Mouse (Mus musculus): Measurements from ENCODE around the gene Sfpq. TPM values are rescaled to one million over a fixed set of nuclear protein-coding genes. Genes with fewer than 3 reads are reported as not detected.
"Not testable (repeated sequence)": the region's sequence is repeated elsewhere in the genome, so short reads cannot be mapped to it uniquely, and the experiment has no call there.

Sfpq gene
- polyA plus RNA-seq, 1 experiment = 51.4 TPM

- Histone ChIP-seq H3K36me3 (ENCODE audit: control insufficient read depth, insufficient read depth, low read length) (no peaks in the 10 kb centered on the region), H3K27me3 (ENCODE audit: control insufficient read depth, insufficient read depth, low read length) (no peaks in the 10 kb centered on the region), H3K4me3 (ENCODE audit: extremely low read depth, insufficient read depth, insufficient read length) (no peak overlapping the region), H3K27ac (ENCODE audit: insufficient read depth, low read length) (no peak overlapping the region), H3K4me1 (ENCODE audit: control insufficient read depth, insufficient read depth, insufficient read length) (no peaks in the 10 kb centered on the region)
- no peak for TF ChIP-seq CTCF (IDR thresholded peaks at IDR 0.05; ENCODE audit: extremely low read depth, insufficient read depth, insufficient read length, insufficient replicate concordance)
- no peak for TF ChIP-seq POLR2A (IDR thresholded peaks at IDR 0.05; ENCODE audit: low read depth, low read length)
- DNase-seq (ENCODE audit: low read depth in 1 of 2, low spot score in 2 of 2) = no peak
These were observed 30.6 kb upstream of the Sfpq start for GRCm38 (mm10) chr4:126990553-126990952.

GRCm38 (mm10) chr4:126992356-126992755 is 28.8 kb upstream of the Sfpq start:
- Histone ChIP-seq H3K4me1 (ENCODE audit: control insufficient read depth, insufficient read depth, insufficient read length) (no peaks in the 10 kb centered on the region), H3K27me3 (ENCODE audit: control insufficient read depth, insufficient read depth, low read length) (no peaks in the 10 kb centered on the region), H3K36me3 (ENCODE audit: control insufficient read depth, insufficient read depth, low read length) (no peaks in the 10 kb centered on the region), H3K27ac (ENCODE audit: insufficient read depth, low read length) (no peak overlapping the region), H3K4me3 (ENCODE audit: extremely low read depth, insufficient read depth, insufficient read length) (no peak overlapping the region)
- DNase-seq (ENCODE audit: low read depth in 1 of 2, low spot score in 2 of 2) = peak; percentile 15 to 33
- no peak for TF ChIP-seq CTCF (IDR thresholded peaks at IDR 0.05; ENCODE audit: extremely low read depth, insufficient read depth, insufficient read length, insufficient replicate concordance)
- TF ChIP-seq POLR2A (IDR thresholded peaks at IDR 0.05; ENCODE audit: low read depth, low read length) = no peak
- 60% methylated on average over 5 of the region's 5 CpGs for WGBS

GRCm38 (mm10) chr4:126999372-126999771 is 21.8 kb upstream of the Sfpq start:
- not testable (repeated sequence) for H3K27ac ChIP-seq (ENCODE audit: insufficient read depth, low read length); H3K4me1 ChIP-seq (ENCODE audit: control insufficient read depth, insufficient read depth, insufficient read length); H3K27me3 ChIP-seq (ENCODE audit: control insufficient read depth, insufficient read depth, low read length); H3K4me3 ChIP-seq (ENCODE audit: extremely low read depth, insufficient read depth, insufficient read length); H3K36me3 ChIP-seq (ENCODE audit: control insufficient read depth, insufficient read depth, low read length); DNase-seq (ENCODE audit: low read depth in 1 of 2, low spot score in 2 of 2)
- WGBS = over 99% methylated on average over 16 of the region's 16 CpGs

- H3K27ac ChIP-seq (ENCODE audit: insufficient read depth, low read length) = no peak overlapping the region
- TF ChIP-seq CTCF (IDR thresholded peaks at IDR 0.05; ENCODE audit: extremely low read depth, insufficient read depth, insufficient read length, insufficient replicate concordance) (no peak), POLR2A (IDR thresholded peaks at IDR 0.05; ENCODE audit: low read depth, low read length) (no peak)
- no peak overlapping the region for H3K4me3 ChIP-seq (ENCODE audit: extremely low read depth, insufficient read depth, insufficient read length)
- WGBS = 63% methylated on average over 8 of the region's 8 CpGs
- no peaks in the 10 kb centered on the region for H3K36me3 ChIP-seq (ENCODE audit: control insufficient read depth, insufficient read depth, low read length)
- H3K4me1 ChIP-seq (ENCODE audit: control insufficient read depth, insufficient read depth, insufficient read length) = no peaks in the 10 kb centered on the region
- H3K27me3 ChIP-seq (ENCODE audit: control insufficient read depth, insufficient read depth, low read length) = no peaks in the 10 kb centered on the region
- DNase-seq (ENCODE audit: low read depth in 1 of 2, low spot score in 2 of 2) = no peak
These were observed 20.5 kb upstream of the Sfpq start for GRCm38 (mm10) chr4:127000601-127001105.

GRCm38 (mm10) chr4:127004384-127004783 is 16.7 kb upstream of the Sfpq start:
- Histone ChIP-seq H3K36me3 (ENCODE audit: control insufficient read depth, insufficient read depth, low read length) (no peaks in the 10 kb centered on the region), H3K27ac (ENCODE audit: insufficient read depth, low read length) (no peak overlapping the region), H3K4me3 (ENCODE audit: extremely low read depth, insufficient read depth, insufficient read length) (no peak overlapping the region), H3K27me3 (ENCODE audit: control insufficient read depth, insufficient read depth, low read length) (no peaks in the 10 kb centered on the region), H3K4me1 (ENCODE audit: control insufficient read depth, insufficient read depth, insufficient read length) (no peaks in the 10 kb centered on the region)
- TF ChIP-seq POLR2A (IDR thresholded peaks at IDR 0.05; ENCODE audit: low read depth, low read length) = no peak
- TF ChIP-seq CTCF (IDR thresholded peaks at IDR 0.05; ENCODE audit: extremely low read depth, insufficient read depth, insufficient read length, insufficient replicate concordance) = no peak
- no peak for DNase-seq (ENCODE audit: low read depth in 1 of 2, low spot score in 2 of 2)
- WGBS = 88% methylated on average over 3 of the region's 3 CpGs

- H3K4me3 ChIP-seq (ENCODE audit: extremely low read depth, insufficient read depth, insufficient read length) = no peak overlapping the region
- DNase-seq (ENCODE audit: low read depth in 1 of 2, low spot score in 2 of 2) = no peak
- H3K36me3 ChIP-seq (ENCODE audit: control insufficient read depth, insufficient read depth, low read length) = no peaks in the 10 kb centered on the region
- H3K27me3 ChIP-seq (ENCODE audit: control insufficient read depth, insufficient read depth, low read length) = no peaks in the 10 kb centered on the region
- no peak overlapping the region for H3K27ac ChIP-seq (ENCODE audit: insufficient read depth, low read length)
- 39% methylated on average over 25 of the region's 25 CpGs for WGBS
- no peaks in the 10 kb centered on the region for H3K4me1 ChIP-seq (ENCODE audit: control insufficient read depth, insufficient read depth, insufficient read length)
- TF ChIP-seq CTCF (IDR thresholded peaks at IDR 0.05; ENCODE audit: extremely low read depth, insufficient read depth, insufficient read length, insufficient replicate concordance) (no peak), POLR2A (IDR thresholded peaks at IDR 0.05; ENCODE audit: low read depth, low read length) (no peak)
These were observed 15.8 kb upstream of the Sfpq start for GRCm38 (mm10) chr4:127005113-127005936.

- Histone ChIP-seq H3K27ac (ENCODE audit: insufficient read depth, low read length) (peak overlapping the region; percentile 91), H3K4me3 (ENCODE audit: extremely low read depth, insufficient read depth, insufficient read length) (peak overlapping the region; percentile 56)
- not testable (repeated sequence) for H3K27me3 ChIP-seq (ENCODE audit: control insufficient read depth, insufficient read depth, low read length); H3K4me1 ChIP-seq (ENCODE audit: control insufficient read depth, insufficient read depth, insufficient read length); H3K36me3 ChIP-seq (ENCODE audit: control insufficient read depth, insufficient read depth, low read length)
- peak; percentile 74; the same call in 1 of the 2 replicates for TF ChIP-seq CTCF (IDR thresholded peaks at IDR 0.05; ENCODE audit: extremely low read depth, insufficient read depth, insufficient read length, insufficient replicate concordance)
- WGBS = 7% methylated on average over 14 of the region's 26 CpGs
- peak; percentile 80 to 83 for DNase-seq (ENCODE audit: low read depth in 1 of 2, low spot score in 2 of 2)
These were observed 5.7 kb upstream of the Sfpq start for GRCm38 (mm10) chr4:127015294-127015993.
